Mouse (Mus musculus): ENCODE data around the gene Gyg.
A peak's percentile ranks its signal among the peaks of the same experiment; 100 is the strongest.

Gene Gyg

GRCm38 (mm10) chr3:20130456-20131349 lies 24.4 kb downstream of the Gyg start:
- peak; percentile 44 for DNase-seq

GRCm38 (mm10) chr3:20129491-20129890 lies 25.6 kb downstream of the Gyg start:
- DNase-seq = no peak

- no peak for DNase-seq
These were observed 28.0 kb downstream of the Gyg start for GRCm38 (mm10) chr3:20127047-20127595.

GRCm38 (mm10) chr3:20125604-20126003 lies 29.5 kb downstream of the Gyg start:
- DNase-seq = no peak

GRCm38 (mm10) chr3:20121582-20121981 lies 33.5 kb downstream of the Gyg start:
- DNase-seq = peak; percentile 15

- DNase-seq = no peak
These were observed 35.4 kb downstream of the Gyg start for GRCm38 (mm10) chr3:20119686-20120244.

GRCm38 (mm10) chr3:20119044-20119591 lies 36.0 kb downstream of the Gyg start:
- DNase-seq = no peak

GRCm38 (mm10) chr3:20111913-20112312 lies 43.2 kb downstream of the Gyg start:
- DNase-seq = no peak

GRCm38 (mm10) chr3:20108881-20109280 lies 46.2 kb downstream of the Gyg start:
- no peak for DNase-seq

GRCm38 (mm10) chr3:20104776-20105175 lies 50.3 kb downstream of the Gyg start:
- DNase-seq = no peak

- no peak for DNase-seq
These were observed 50.8 kb downstream of the Gyg start for GRCm38 (mm10) chr3:20104318-20104717.

GRCm38 (mm10) chr3:20103830-20104229 lies 51.3 kb downstream of the Gyg start:
- DNase-seq = no peak

- no peak for DNase-seq
These were observed 73.0 kb downstream of the Gyg start for GRCm38 (mm10) chr3:20082161-20082560.

- peak; percentile 11 for DNase-seq
These were observed 78.7 kb downstream of the Gyg start for GRCm38 (mm10) chr3:20076145-20077053.
